Mouse (Mus musculus) CD4-positive, CD25-positive, alpha-beta regulatory T cell, adult 9 weeks (primary cell): ENCODE measurements around the gene Psat1. TPM values are rescaled to one million over a fixed set of nuclear protein-coding genes. Genes with fewer than 3 reads are reported as not detected.

ENCODE experiments used
- polyA plus RNA-seq: library from polyadenylated mRNA; unstranded; fragments of 100-300 nt; shearing (Covaris generic); gene quantifications from one replicate; pipeline ENCODE4 v1.2.1, GENCODE M21; 2017

Psat1 gene
- polyA plus RNA-seq: 52.5 TPM

GRCm38 (mm10) chr19:15947237-15947636, at the start of gene Psat1:
Psat1 (minus strand) TSS chr19:15947337.

GRCm38 (mm10) chr19:15984449-15985171, 37.5 kb upstream of the Psat1 start, which contains the start of gene Cep78:
Cep78 (minus strand) TSS chr19:15984989.

Other genes starting within 250 kb of the Psat1 start
- gene Cep78, start 37.7 kb upstream of the Psat1 start, polyA plus RNA-seq: 1.0 TPM
- 6.6 TPM for gene Gnaq, start 185.5 kb upstream of the Psat1 start, polyA plus RNA-seq